ENCODE assay signal across 25 mouse cellular contexts in genomic region chr14:117527053-117527452, GRCm38 (mm10).
DNase-seq lines count a peak whose midpoint lies in the region; ATAC-seq and TF ChIP-seq lines count a peak whose summit lies in the region.
"Had no signal": no experiment of that assay in that cellular context is flagged by ENCODE, and none has a peak within 500 bp of the region (broad histone marks: within the 10 kb centered on the region; RNA-seq: fewer than 3 reads in every experiment).

No protein-coding gene starts in this region.

- DNase-seq in Muller cell, postnatal 12 days (ENCODE audit: inconsistent ontology term), result peak; percentile 11
- DNase-seq in c-Kit-positive CD71-positive TER-119-positive erythroid progenitor cells, embryonic 14.5 days (ENCODE audit: low spot score), result no peak
- no peak for DNase-seq in heart, adult 9 months (ENCODE audit: low spot score in 2 of 2)
- DNase-seq: adrenal gland, adult 8-10 months; adrenal gland, postnatal 25 days; cerebellum, adult 11 months; cerebellum, adult 2 months; cerebellum, postnatal 10 days; cerebellum, postnatal 36 days; embryo, embryonic 11 days; gastrocnemius, postnatal 10 days; gastrocnemius, postnatal 36 days; heart, adult 2 months had no signal

- no peak for ATAC-seq in megakaryocyte, adult 5-6 weeks (ENCODE audit: poor library complexity, severe bottlenecking)
- ATAC-seq: activated CD4-positive, CD25-positive, alpha-beta regulatory T cell, adult 4 months; forebrain, embryonic 13.5 days; forebrain, embryonic 16.5 days; intestine, postnatal 0 days had no signal

- no peaks in the 10 kb centered on the region for H3K4me1 ChIP-seq in megakaryocyte, embryonic 14.5 days
- peaks cover 3% of the 10 kb centered on the region; the same call in 1 of the 2 replicates for H3K4me1 ChIP-seq in embryonic fibroblast, embryonic 13.5 days (ENCODE audit: control insufficient read depth, insufficient read depth, low read length)
- H3K4me1 ChIP-seq: embryonic facial prominence, embryonic 10.5 days; embryonic facial prominence, embryonic 13.5 days; forebrain, embryonic 10.5 days; hindbrain, embryonic 12.5 days; hindbrain, embryonic 15.5 days had no signal

- H3K4me3 ChIP-seq in megakaryocyte, embryonic 14.5 days (replicated peaks), result peak overlapping the region; percentile 53
- no peak overlapping the region for H3K4me3 ChIP-seq in embryonic fibroblast, embryonic 13.5 days (ENCODE audit: insufficient read depth, low read length)
- H3K4me3 ChIP-seq: embryonic facial prominence, embryonic 10.5 days; embryonic facial prominence, embryonic 13.5 days; forebrain, embryonic 10.5 days; forebrain, embryonic 13.5 days; heart, adult 2 months; hindbrain, embryonic 12.5 days; hindbrain, embryonic 15.5 days had no signal

- 0 out of 2 replicates have a peak overlapping the region, but pooled peaks have one; percentile 5 for H3K27ac ChIP-seq in embryonic fibroblast, embryonic 13.5 days (ENCODE audit: insufficient read depth, low read length)
- H3K27ac ChIP-seq: embryonic facial prominence, embryonic 10.5 days; embryonic facial prominence, embryonic 13.5 days; forebrain, embryonic 10.5 days; forebrain, embryonic 13.5 days; heart, adult 2 months; hindbrain, embryonic 12.5 days; hindbrain, embryonic 15.5 days had no signal

- peaks cover 15% of the 10 kb centered on the region for H3K9me3 ChIP-seq in megakaryocyte, embryonic 14.5 days
- H3K9me3 ChIP-seq: embryonic facial prominence, embryonic 10.5 days; embryonic facial prominence, embryonic 13.5 days; forebrain, embryonic 10.5 days; forebrain, embryonic 13.5 days; hindbrain, embryonic 12.5 days; hindbrain, embryonic 15.5 days had no signal

- no peak for TF ChIP-seq POLR2A in embryonic fibroblast, embryonic 13.5 days (IDR thresholded peaks at IDR 0.05; ENCODE audit: low read depth, low read length)

- no peak for TF ChIP-seq CTCF in embryonic fibroblast, embryonic 13.5 days (IDR thresholded peaks at IDR 0.05; ENCODE audit: borderline replicate concordance, insufficient read depth, low read length)

- H3K36me3 ChIP-seq in megakaryocyte, embryonic 14.5 days (replicated peaks; ENCODE audit: low read length), result no peaks in the 10 kb centered on the region
- H3K36me3 ChIP-seq: embryonic facial prominence, embryonic 10.5 days; embryonic facial prominence, embryonic 13.5 days; forebrain, embryonic 10.5 days; hindbrain, embryonic 12.5 days; hindbrain, embryonic 15.5 days had no signal

- H3K27me3 ChIP-seq in megakaryocyte, embryonic 14.5 days (replicated peaks), result no peaks in the 10 kb centered on the region
- H3K27me3 ChIP-seq: embryonic facial prominence, embryonic 13.5 days; forebrain, embryonic 13.5 days; hindbrain, embryonic 12.5 days; hindbrain, embryonic 15.5 days had no signal
